Mouse (Mus musculus): ENCODE data around the gene Patl2.

DNA sequence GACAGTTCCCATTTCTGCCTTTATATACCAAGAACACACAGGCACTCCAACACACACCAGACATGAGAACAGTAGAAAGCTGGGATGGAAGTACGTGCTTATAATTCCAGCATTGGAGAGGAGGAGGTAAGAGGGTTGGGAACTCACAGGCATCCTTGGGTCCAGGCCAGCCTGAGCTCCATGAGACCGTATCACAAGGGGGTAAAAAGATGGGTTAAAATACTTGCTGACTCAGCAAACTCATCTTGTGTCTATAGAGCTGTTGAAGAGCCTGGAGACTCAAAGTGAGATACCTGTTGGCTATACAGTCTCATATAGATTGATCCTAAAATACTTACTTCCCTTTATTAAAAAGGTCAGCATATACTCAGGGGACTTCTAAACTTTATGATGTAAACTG lies 69.1 kb downstream of the Patl2 start:
- no peak for TF ChIP-seq EP300 (IDR thresholded peaks at IDR 0.05; ENCODE audit: insufficient read depth, low read depth, low read length)
- TF ChIP-seq CTCF (IDR thresholded peaks at IDR 0.05), result no peak
